Mouse (Mus musculus) kidney, embryonic 14.5 days (tissue): ENCODE data around the gene Prom2. TPM values are rescaled to one million over a fixed set of nuclear protein-coding genes. Genes with fewer than 3 reads are reported as not detected.

ENCODE experiments used
- ATAC-seq: fragments of 200-750 bp; cut with Nextera tagmentation; 2 replicates; pipeline ENCODE4 v1.8.0; 2017; ENCODE audit warnings: moderate number of reproducible peaks, mild to moderate bottlenecking, moderate TSS enrichment, moderate library complexity; ENCODE audit not compliant: low FRiP score, low TSS enrichment
- H3K27ac ChIP-seq: fragments of 300-500 bp; sonication (generic); 2 replicates; pipeline ENCODE4 v1.5.1; 2014; ENCODE audit warnings: low read depth, mild to moderate bottlenecking, low read length, moderate library complexity, mixed read lengths
- H3K27me3 ChIP-seq: fragments of 300-500 bp; sonication (generic); 2 replicates; pipeline ENCODE4 v1.6.1; 2014; ENCODE audit warnings: mild to moderate bottlenecking, low read length; ENCODE audit not compliant: control insufficient read depth, insufficient read depth
- H3K36me3 ChIP-seq: fragments of 300-500 bp; sonication (generic); 2 replicates; pipeline ENCODE4 v1.6.1; 2014; ENCODE audit warnings: low read length, mixed read lengths; ENCODE audit not compliant: control insufficient read depth, insufficient read depth
- H3K4me1 ChIP-seq: fragments of 300-500 bp; sonication (generic); 2 replicates; pipeline ENCODE4 v1.6.1; 2014; ENCODE audit warnings: low read length, mixed read lengths; ENCODE audit not compliant: control insufficient read depth, insufficient read depth
- H3K4me2 ChIP-seq: fragments of 300-500 bp; sonication (generic); replicated peaks from 2 replicates; pipeline ENCODE4 v1.6.1; 2014; ENCODE audit warnings: low read depth, mild to moderate bottlenecking, low read length
- H3K4me3 ChIP-seq: fragments of 300-500 bp; sonication (generic); 2 replicates; pipeline ENCODE4 v1.5.1; 2014; ENCODE audit warnings: mild to moderate bottlenecking, low read length
- H3K9ac ChIP-seq: fragments of 300-500 bp; sonication (generic); 2 replicates; pipeline ENCODE4 v1.6.1; 2014; ENCODE audit warnings: low read depth, mild to moderate bottlenecking, low read length, moderate library complexity
- H3K9me3 ChIP-seq: fragments of 300-500 bp; sonication (generic); 2 replicates; pipeline ENCODE4 v1.6.1; 2016; ENCODE audit warnings: low read length; ENCODE audit not compliant: control insufficient read depth
- WGBS: fragments of 180-500 bp; shearing (Covaris S2); extraction: QIAGEN DNeasy Blood & Tissue Kit; methylation state at CpG from one replicate; pipeline ENCODE4 v1.1.7; 2014; 5-methylcytosine and 5-hydroxymethylcytosine counted together
- polyA plus RNA-seq: library from polyadenylated mRNA; unstranded; fragments of >200 nt; fragmentation: Nextera tagmentation; extraction: Ambion mirVana; gene quantifications from 2 replicates; pipeline ENCODE4 v1.2.1, GENCODE M21; 2014

Gene Prom2
- polyA plus RNA-seq, 1 experiment from 2014 or later: 1.9 TPM

DNA sequence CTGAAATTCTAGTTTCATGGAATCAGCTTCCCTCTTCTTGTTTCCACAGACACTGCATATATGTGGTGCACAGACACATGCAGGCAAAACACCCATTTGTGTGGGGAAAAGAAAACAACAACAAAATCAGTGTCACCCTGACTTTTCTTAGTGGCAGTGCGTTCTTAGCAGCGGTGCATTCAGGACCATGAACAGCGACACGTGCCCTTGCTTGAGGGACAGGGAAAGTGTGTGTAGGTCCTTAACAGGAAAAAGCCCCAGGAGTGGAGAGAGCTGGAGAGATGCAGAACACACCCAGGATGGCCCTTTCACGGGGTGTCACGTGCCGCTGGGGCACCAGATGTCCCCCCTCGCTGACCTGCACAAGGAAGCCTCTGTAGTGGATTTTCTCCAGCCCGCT lies 8.9 kb downstream of the Prom2 start:
- Histone ChIP-seq H3K4me1 (no peaks in the 10 kb centered on the region), H3K27ac (no peak overlapping the region), H3K36me3 (no peaks in the 10 kb centered on the region), H3K9me3 (no peaks in the 10 kb centered on the region), H3K4me3 (no peak overlapping the region), H3K27me3 (no peaks in the 10 kb centered on the region), H3K9ac (no peak overlapping the region), H3K4me2 (no peak overlapping the region)
- WGBS: 9% methylated on average over 9 of the region's 9 CpGs
- no peak; the same call in 1 of the 2 replicates for ATAC-seq

DNA sequence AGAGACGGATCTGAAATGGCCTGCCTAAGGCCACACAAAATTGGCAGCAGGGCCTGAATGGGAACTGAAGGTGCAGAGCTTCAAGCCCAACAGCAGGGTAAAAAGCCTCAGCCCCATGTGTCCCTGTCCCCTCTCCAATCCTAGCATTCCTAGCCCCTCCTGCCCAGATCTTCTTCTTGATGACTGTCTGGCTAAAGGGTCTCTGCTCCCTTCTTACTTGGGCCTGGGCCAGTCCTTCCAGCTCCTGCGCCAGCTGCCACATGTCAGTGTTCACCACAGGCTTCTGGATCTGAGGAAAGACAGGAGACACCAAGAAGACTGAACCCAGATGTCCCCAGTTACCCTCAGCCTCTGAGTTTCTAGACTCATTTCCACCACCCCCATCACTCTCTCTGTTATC lies 9.7 kb downstream of the Prom2 start:
- no peaks in the 10 kb centered on the region for H3K9me3 ChIP-seq
- no peak for ATAC-seq
- no peak overlapping the region for H3K4me2 ChIP-seq
- no peak overlapping the region for H3K9ac ChIP-seq
- H3K27me3 ChIP-seq: no peaks in the 10 kb centered on the region
- H3K4me1 ChIP-seq: no peaks in the 10 kb centered on the region
- H3K36me3 ChIP-seq: no peaks in the 10 kb centered on the region
- WGBS: 88% methylated on average over 2 of the region's 2 CpGs
- no peak overlapping the region for H3K4me3 ChIP-seq
- H3K27ac ChIP-seq: no peak overlapping the region

DNA sequence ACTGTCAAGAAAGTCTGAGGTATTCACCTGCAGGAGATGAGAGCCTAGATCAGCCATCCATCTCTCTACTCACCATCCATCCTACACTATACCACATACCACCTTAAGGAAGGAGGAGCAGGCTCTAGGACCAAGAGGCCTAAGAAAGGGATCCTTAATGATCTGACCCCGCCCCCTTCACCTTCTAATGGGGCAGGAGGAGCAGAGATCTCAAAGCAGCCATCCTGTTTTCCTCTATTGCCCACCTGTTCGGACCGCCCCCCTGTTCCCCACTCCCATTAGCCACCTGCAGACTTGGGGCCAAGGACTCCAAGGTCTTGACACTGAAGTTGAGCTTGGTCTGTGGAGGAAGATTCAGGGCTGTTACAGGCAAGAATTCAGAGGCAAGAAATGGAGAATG lies 10.8 kb downstream of the Prom2 start:
- 73% methylated on average over 3 of the region's 3 CpGs for WGBS
- no peak for ATAC-seq
- no peaks in the 10 kb centered on the region for H3K27me3 ChIP-seq
- H3K36me3 ChIP-seq: no peaks in the 10 kb centered on the region
- no peaks in the 10 kb centered on the region for H3K4me1 ChIP-seq
- no peak overlapping the region for H3K4me3 ChIP-seq
- H3K9ac ChIP-seq: no peak overlapping the region
- no peak overlapping the region for H3K4me2 ChIP-seq
- H3K9me3 ChIP-seq: no peaks in the 10 kb centered on the region
- H3K27ac ChIP-seq: no peak overlapping the region

DNA sequence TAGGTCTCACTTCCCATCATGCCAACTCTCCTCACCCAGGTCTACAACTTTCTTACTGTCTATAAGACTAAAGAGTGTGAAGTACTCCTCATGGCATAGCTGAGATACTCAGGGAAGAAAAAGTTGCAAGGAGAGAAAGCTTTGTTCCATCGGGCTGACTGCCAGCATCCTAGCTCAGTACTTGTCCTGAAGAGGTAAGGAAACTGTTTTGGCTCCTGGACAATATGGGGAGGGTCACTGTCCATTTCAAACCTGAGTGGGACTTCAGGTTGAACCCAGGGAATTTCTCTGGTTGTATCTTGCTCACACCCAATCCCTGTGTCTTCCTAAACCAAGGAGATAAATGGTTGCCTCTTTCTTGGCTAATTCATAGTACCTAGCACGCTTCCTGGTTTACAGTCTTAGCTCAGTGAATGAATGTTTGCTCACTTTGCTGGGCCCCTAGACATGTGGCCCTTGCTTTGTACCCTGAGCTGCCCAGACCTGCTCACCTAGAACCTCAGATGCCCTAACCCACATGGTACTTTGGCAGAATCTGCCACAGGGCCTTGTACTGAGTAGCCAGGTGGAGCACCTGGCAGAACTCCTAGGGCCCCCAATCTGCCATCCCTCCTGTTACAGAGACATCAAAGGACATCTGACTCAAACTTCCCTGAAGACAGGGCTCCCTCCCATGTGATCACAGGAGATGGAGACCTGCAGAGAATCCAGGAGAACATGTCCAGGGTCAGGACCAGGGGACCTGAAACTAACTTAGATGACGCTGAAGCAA lies 16.1 kb downstream of the Prom2 start:
- Histone ChIP-seq H3K4me3 (no peak overlapping the region), H3K27ac (no peak overlapping the region), H3K9me3 (no peaks in the 10 kb centered on the region), H3K9ac (no peak overlapping the region), H3K4me2 (no peak overlapping the region), H3K36me3 (no peaks in the 10 kb centered on the region), H3K27me3 (no peaks in the 10 kb centered on the region), H3K4me1 (peaks cover 7% of the 10 kb centered on the region; the same call in 1 of the 2 replicates)
- ATAC-seq: no peak
- WGBS: 85% methylated on average over 3 of the region's 3 CpGs

DNA sequence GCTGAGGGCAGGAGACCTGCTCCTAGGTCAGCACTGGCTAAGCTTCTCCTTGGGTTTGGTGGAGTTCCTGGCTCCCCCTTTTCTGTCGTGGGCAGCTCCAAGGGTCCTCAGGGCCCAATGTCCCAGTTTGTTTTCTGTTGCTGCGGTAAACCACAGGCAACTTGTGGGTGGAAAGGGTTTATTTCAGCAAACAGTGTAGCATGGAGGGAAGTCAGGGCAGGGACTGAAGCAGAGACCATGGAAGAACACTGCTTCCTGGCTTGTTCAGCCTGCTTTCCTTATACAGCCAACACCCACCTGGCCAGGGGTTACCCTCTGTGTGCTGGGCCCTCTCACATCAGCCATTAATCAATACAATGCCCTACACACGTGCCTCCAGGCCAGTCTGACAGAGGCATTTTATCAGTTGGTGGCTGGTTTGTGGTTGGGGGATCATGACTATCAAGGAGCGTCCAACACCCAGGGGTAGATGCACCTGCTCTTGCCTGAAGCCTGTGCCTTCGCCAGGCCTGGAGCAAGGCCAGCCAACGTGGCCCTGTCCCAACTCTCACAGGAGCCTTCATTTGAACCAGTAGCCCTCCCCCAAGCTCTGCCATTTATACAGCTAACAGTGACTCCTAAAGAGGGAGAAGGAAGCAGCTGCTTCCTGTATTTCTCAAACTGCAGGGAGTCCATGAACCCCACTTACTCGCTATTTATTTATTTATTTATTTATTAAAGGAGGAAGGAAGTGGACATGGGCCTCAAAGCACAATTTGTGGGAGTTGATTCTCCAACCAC lies 17.1 kb downstream of the Prom2 start:
- Histone ChIP-seq H3K4me1 (peaks cover 7% of the 10 kb centered on the region; the same call in 1 of the 2 replicates), H3K27me3 (no peaks in the 10 kb centered on the region), H3K4me2 (no peak overlapping the region), H3K9me3 (no peaks in the 10 kb centered on the region), H3K4me3 (no peak overlapping the region), H3K9ac (no peak overlapping the region), H3K27ac (no peak overlapping the region), H3K36me3 (no peaks in the 10 kb centered on the region)
- 63% methylated on average over 7 of the region's 7 CpGs for WGBS
- ATAC-seq: no peak

DNA sequence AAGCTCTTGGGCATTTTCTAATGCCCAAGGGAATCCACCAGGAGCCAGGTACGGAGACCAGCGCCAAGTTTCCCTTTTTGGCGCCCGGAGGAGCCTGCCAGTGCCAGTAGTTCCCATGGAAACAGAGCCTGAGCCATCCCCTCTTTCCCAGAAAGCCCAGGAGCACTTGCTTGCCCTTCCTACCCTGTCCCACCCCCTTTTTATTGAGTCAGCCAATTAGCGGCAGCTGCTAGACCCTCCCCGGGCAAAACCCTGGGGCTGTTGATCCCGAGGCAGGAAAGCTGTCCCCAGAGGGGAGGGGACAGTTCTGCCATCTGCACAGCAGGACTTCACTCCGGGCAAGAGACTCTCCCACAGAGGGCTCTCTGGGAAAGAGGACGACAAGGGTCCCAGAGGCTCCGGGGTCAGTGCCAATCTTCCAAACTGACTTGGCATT lies 19.2 kb downstream of the Prom2 start, which contains the start of gene Kcnip3:
TSS of gene Kcnip3 (minus strand) at position 89 of the 436 bp plus-strand sequence.
- WGBS: 4% methylated on average over 10 of the region's 10 CpGs
- peak; percentile 72 for ATAC-seq
- no peaks in the 10 kb centered on the region for H3K27me3 ChIP-seq
- no peak within 1 kb of the TSS for H3K27ac ChIP-seq
- H3K9ac ChIP-seq: peak within 1 kb of the TSS; percentile 9
- H3K4me2 ChIP-seq: peak within 1 kb of the TSS; percentile 47
- H3K9me3 ChIP-seq: no peaks in the 10 kb centered on the region
- peak within 1 kb of the TSS; percentile 18 for H3K4me3 ChIP-seq
- peaks cover 7% of the 10 kb centered on the region; the same call in 1 of the 2 replicates for H3K4me1 ChIP-seq
- no peaks in the 10 kb centered on the region for H3K36me3 ChIP-seq

DNA sequence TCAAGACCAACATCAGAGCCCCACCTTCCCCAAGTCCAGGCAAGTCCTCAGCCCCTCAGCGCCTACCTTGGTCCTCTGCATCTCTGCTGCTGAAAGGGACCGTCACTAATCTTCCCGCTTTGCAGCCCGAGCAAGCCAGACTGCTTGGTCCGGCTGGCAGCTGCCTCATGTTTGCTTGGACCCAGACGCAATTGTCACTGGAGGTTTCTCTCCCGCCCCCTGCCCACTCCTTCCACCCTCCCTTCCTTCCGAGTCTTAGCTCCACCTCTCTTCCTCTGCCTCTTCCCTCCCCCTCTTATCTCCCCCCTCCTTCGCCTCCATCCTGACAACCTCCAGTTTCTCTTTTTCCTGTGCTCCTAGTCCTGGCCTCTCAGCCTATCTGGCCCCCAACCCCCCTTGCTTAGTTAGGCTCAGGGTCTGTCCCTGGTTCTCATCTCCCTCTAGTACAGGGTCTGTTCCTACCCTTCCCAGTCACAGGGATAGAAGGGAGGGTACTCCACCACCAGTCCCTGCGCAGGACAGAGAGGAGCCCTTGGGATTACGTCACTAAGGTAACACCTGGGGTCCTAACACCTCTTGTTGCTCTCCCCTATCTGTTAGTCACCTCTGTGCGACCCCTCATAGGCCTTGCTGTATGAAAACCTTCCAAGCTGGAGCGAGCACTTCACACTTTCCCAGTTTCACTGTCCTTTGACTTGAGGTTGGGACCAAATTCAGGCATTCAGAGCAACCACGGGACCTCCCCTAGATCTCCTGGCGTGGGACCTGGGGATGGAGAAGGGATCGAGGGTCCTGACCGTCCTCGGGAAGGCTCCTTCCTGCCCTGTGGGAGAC lies 19.9 kb downstream of the Prom2 start:
- WGBS: 1% methylated on average over 18 of the region's 18 CpGs
- peak overlapping the region; percentile 9; the same call in 1 of the 2 replicates for H3K9ac ChIP-seq
- H3K36me3 ChIP-seq: no peaks in the 10 kb centered on the region
- no peak overlapping the region for H3K27ac ChIP-seq
- peak overlapping the region; percentile 18 for H3K4me3 ChIP-seq
- ATAC-seq: peak; percentile 60
- H3K9me3 ChIP-seq: no peaks in the 10 kb centered on the region
- H3K4me2 ChIP-seq: peak overlapping the region; percentile 47
- H3K27me3 ChIP-seq: no peaks in the 10 kb centered on the region
- peaks cover 7% of the 10 kb centered on the region; the same call in 1 of the 2 replicates for H3K4me1 ChIP-seq

DNA sequence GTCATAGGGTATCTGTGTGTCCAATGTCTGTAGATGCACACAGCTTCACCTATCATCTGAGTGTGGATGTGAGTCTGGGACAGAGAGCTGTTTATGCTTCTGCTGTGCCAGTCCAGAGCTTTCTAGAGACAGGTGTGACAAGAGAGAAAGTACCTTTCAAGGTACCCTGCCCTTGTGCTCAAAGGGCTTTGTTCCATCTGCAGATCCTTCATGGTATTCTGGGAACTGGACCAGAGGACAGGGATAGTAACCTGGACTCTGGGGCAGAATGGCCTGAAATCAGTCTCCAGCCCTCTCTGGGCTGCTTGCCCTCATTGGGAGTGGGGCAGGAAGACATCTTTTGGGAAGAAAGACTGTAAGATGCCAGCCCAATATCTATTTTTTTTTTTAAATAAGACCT lies 21.1 kb downstream of the Prom2 start:
- H3K4me3 ChIP-seq: no peak overlapping the region
- H3K4me2 ChIP-seq: no peak overlapping the region
- H3K9ac ChIP-seq: no peak overlapping the region
- no peaks in the 10 kb centered on the region for H3K27me3 ChIP-seq
- ATAC-seq: no peak
- H3K9me3 ChIP-seq: no peaks in the 10 kb centered on the region
- no peak overlapping the region for H3K27ac ChIP-seq
- H3K36me3 ChIP-seq: no peaks in the 10 kb centered on the region
- peaks cover 7% of the 10 kb centered on the region; the same call in 1 of the 2 replicates for H3K4me1 ChIP-seq
